ENCODE assay signal across 21 mouse cellular contexts in genomic region chr16:80073675-80074074, GRCm38 (mm10).
A peak's percentile ranks its signal among the peaks of the same experiment; 100 is the strongest.
DNase-seq lines count a peak whose midpoint lies in the region; ATAC-seq lines count a peak whose summit lies in the region.
"Had no signal": no experiment of that assay in that cellular context is flagged by ENCODE, and none has a peak within 500 bp of the region (broad histone marks: within the 10 kb centered on the region; RNA-seq: fewer than 3 reads in every experiment).

No protein-coding gene starts in this region.

- no peaks in the 10 kb centered on the region for H3K9me3 ChIP-seq in hindbrain, embryonic 15.5 days
- H3K9me3 ChIP-seq in neural tube, embryonic 14.5 days (ENCODE audit: control insufficient read depth, low read length) = no peaks in the 10 kb centered on the region
- no peaks in the 10 kb centered on the region for H3K9me3 ChIP-seq in heart, embryonic 11.5 days (replicated peaks; ENCODE audit: control insufficient read depth, low read length)
- H3K9me3 ChIP-seq: heart, embryonic 15.5 days; limb, embryonic 13.5 days; lung, embryonic 15.5 days had no signal

- no peak overlapping the region for H3K4me2 ChIP-seq in hindbrain, embryonic 15.5 days
- H3K4me2 ChIP-seq in neural tube, embryonic 14.5 days (ENCODE audit: low read depth, low read length) = no peak overlapping the region
- H3K4me2 ChIP-seq in heart, embryonic 11.5 days = no peak overlapping the region
- H3K4me2 ChIP-seq: heart, embryonic 15.5 days; limb, embryonic 13.5 days; lung, embryonic 15.5 days had no signal

- 0 out of 2 replicates have a peak, but pooled peaks cover 3% of the 10 kb centered on the region for H3K4me1 ChIP-seq in hindbrain, embryonic 15.5 days (replicated peaks)
- no peaks in the 10 kb centered on the region for H3K4me1 ChIP-seq in neural tube, embryonic 14.5 days (ENCODE audit: control insufficient read depth, insufficient read depth, low read length)
- H3K4me1 ChIP-seq in heart, embryonic 11.5 days (ENCODE audit: control insufficient read depth, insufficient read depth, low read length) = no peaks in the 10 kb centered on the region
- H3K4me1 ChIP-seq: heart, embryonic 15.5 days; limb, embryonic 13.5 days; lung, embryonic 15.5 days had no signal

- peak; percentile 10 to 28 for DNase-seq in cerebellum, postnatal 10 days
- DNase-seq in cerebellum, adult 9-11 months = no peak
- peak; percentile 1 for DNase-seq in left cerebral cortex, postnatal 4 days
- DNase-seq in left cerebral cortex, postnatal 25 days (ENCODE audit: low spot score in 2 of 2) = no peak
- DNase-seq: adrenal gland, postnatal 25 days; cerebellum, adult 18-20 months; gastrocnemius, postnatal 25 days; heart, adult 2 months; heart, postnatal 4 days; kidney, adult 11 months; right cerebral cortex, postnatal 14 days; spleen, adult 18-20 months; thymus, postnatal 36 days had no signal

- no peak overlapping the region for H3K9ac ChIP-seq in hindbrain, embryonic 15.5 days
- no peak overlapping the region for H3K9ac ChIP-seq in neural tube, embryonic 14.5 days (replicated peaks; ENCODE audit: low read depth, low read length)
- H3K9ac ChIP-seq in heart, embryonic 11.5 days (ENCODE audit: low read depth, low read length) = no peak overlapping the region
- H3K9ac ChIP-seq: heart, embryonic 15.5 days; limb, embryonic 13.5 days; liver, embryonic 14.5 days; lung, embryonic 15.5 days had no signal

- H3K27ac ChIP-seq in hindbrain, embryonic 15.5 days (replicated peaks) = no peak overlapping the region
- H3K27ac ChIP-seq in neural tube, embryonic 14.5 days (ENCODE audit: low read depth, low read length) = no peak overlapping the region
- H3K27ac ChIP-seq in heart, embryonic 11.5 days (ENCODE audit: low read depth, low read length) = no peak overlapping the region
- H3K27ac ChIP-seq: heart, adult 2 months; heart, embryonic 15.5 days; limb, embryonic 13.5 days; liver, embryonic 14.5 days; lung, embryonic 15.5 days had no signal

- peak; percentile 68 for ATAC-seq in hindbrain, embryonic 15.5 days (ENCODE audit: low FRiP score, low read depth)
- peak; percentile 69 for ATAC-seq in neural tube, embryonic 14.5 days (ENCODE audit: low read depth)
- no peak for ATAC-seq in heart, embryonic 11.5 days (replicated peaks; ENCODE audit: insufficient number of reproducible peaks, low FRiP score, low TSS enrichment)
- ATAC-seq in megakaryocyte, adult 5-6 weeks (ENCODE audit: poor library complexity, severe bottlenecking) = no peak

- WGBS in hindbrain, embryonic 15.5 days = 33% methylated on average over 3 of the region's 3 CpGs
- 58% methylated on average over 3 of the region's 3 CpGs for WGBS in neural tube, embryonic 14.5 days
- WGBS in heart, embryonic 11.5 days (ENCODE audit: insufficient replicate concordance) = 86% methylated on average over 3 of the region's 3 CpGs

- no peaks in the 10 kb centered on the region for H3K27me3 ChIP-seq in hindbrain, embryonic 15.5 days
- H3K27me3 ChIP-seq in neural tube, embryonic 14.5 days (ENCODE audit: control insufficient read depth, insufficient read depth, low read length) = no peaks in the 10 kb centered on the region
- no peaks in the 10 kb centered on the region for H3K27me3 ChIP-seq in heart, embryonic 11.5 days (ENCODE audit: control insufficient read depth, insufficient read depth, low read length)
- H3K27me3 ChIP-seq: heart, embryonic 15.5 days; limb, embryonic 13.5 days; lung, embryonic 15.5 days had no signal

- H3K4me3 ChIP-seq in hindbrain, embryonic 15.5 days = no peak overlapping the region
- no peak overlapping the region for H3K4me3 ChIP-seq in neural tube, embryonic 14.5 days (ENCODE audit: low read depth, low read length)
- H3K4me3 ChIP-seq in heart, embryonic 11.5 days (ENCODE audit: low read depth, low read length) = no peak overlapping the region
- H3K4me3 ChIP-seq: heart, adult 2 months; heart, embryonic 15.5 days; limb, embryonic 13.5 days; lung, embryonic 15.5 days had no signal

- intact Hi-C loops in left cerebral cortex, postnatal 4 days (cut with DNase I) = no loop called here
- intact Hi-C loops in left cerebral cortex, postnatal 25 days (cut with DNase I) = no loop called here

- no peaks in the 10 kb centered on the region for H3K36me3 ChIP-seq in hindbrain, embryonic 15.5 days
- no peaks in the 10 kb centered on the region for H3K36me3 ChIP-seq in neural tube, embryonic 14.5 days (ENCODE audit: control insufficient read depth, insufficient read depth, low read length)
- H3K36me3 ChIP-seq in heart, embryonic 11.5 days (ENCODE audit: control insufficient read depth, insufficient read depth, low read length) = no peaks in the 10 kb centered on the region
- H3K36me3 ChIP-seq: heart, embryonic 15.5 days; limb, embryonic 13.5 days; lung, embryonic 15.5 days had no signal

Comparison
In these comparisons a context has a peak if more than half of its experiments do, and no peak if none do; other contexts are left out.
1. DNase-seq: peak in cerebellum, postnatal 10 days (2 of 2) and left cerebral cortex, postnatal 4 days (single experiment); none in cerebellum, adult 9-11 months (single experiment) and left cerebral cortex, postnatal 25 days (0 of 2).
2. ATAC-seq: peak in hindbrain, embryonic 15.5 days (single experiment) and neural tube, embryonic 14.5 days (single experiment); none in heart, embryonic 11.5 days (single experiment) and megakaryocyte, adult 5-6 weeks (single experiment).